Mouse (Mus musculus) small intestine, adult 2 months (tissue): ENCODE data around the gene Dbh.

Experiments
- CTCF ChIP-seq: fragments of 200-500 bp; IDR thresholded peaks from 2 replicates; pipeline ENCODE4 v1.5.1; 2012; ENCODE audit warnings: low read depth, mild to moderate bottlenecking, control low read depth, inconsistent platforms, low read length, moderate library complexity, mixed read lengths; ENCODE audit not compliant: insufficient replicate concordance, insufficient read length; ENCODE audit errors: extremely low read depth
- POLR2A ChIP-seq: fragments of 200-500 bp; IDR thresholded peaks from 2 replicates; pipeline ENCODE4 v1.6.1; 2012; ENCODE audit warnings: low read depth, mild to moderate bottlenecking, control low read depth, inconsistent platforms, low read length, moderate library complexity

DNA sequence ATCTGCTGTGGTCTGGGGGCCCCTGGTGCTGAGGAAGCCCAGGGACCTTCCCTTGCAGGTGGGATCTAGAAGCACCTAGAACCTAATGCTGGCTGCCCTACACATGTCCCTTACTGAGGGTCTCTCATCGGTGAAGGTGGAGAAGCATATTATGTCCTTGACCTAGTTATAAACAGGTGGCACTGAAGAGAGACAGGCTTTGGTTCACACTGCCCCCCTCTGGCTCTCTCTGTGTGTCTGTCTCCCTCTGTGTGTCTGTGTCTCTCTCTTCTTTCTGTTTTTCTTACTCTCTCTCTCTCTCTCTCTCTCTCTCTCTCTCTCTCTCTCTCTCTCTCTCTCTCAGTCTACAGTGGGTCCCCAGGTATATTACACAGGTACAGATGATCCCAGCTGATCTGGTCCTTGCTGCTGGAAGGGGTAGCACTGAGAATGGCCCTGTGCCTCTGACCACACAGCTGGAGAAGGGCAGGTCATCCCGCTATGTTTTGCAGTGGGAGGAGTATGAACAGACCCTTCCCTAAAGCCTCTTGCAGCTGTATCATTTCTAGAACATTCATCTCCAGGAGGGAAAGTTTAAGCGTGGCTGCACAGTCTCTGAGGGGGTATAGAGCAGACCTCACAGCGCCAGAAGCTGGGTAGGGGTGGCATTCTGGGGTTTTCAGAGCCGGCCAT, 63.9 kb downstream of the Dbh start:
- TF ChIP-seq CTCF (no peak), POLR2A (no peak)
